ENCODE assay signal across 8 mouse cellular contexts in genomic region chr11:9118421-9119121, GRCm38 (mm10). TPM values are rescaled to one million over a fixed set of nuclear protein-coding genes. Genes with fewer than 3 reads are reported as not detected.
DNase-seq lines count a peak whose midpoint lies in the region; ATAC-seq and TF ChIP-seq lines count a peak whose summit lies in the region.

No protein-coding gene starts in this region.

- H3K9me3 ChIP-seq in MEL (replicated peaks; ENCODE audit: insufficient read depth, low read length): no peaks in the 10 kb centered on the region
- no peaks in the 10 kb centered on the region for H3K9me3 ChIP-seq in forebrain, embryonic 15.5 days
- no peaks in the 10 kb centered on the region for H3K9me3 ChIP-seq in hindbrain, embryonic 15.5 days
- H3K9me3 ChIP-seq in liver, embryonic 13.5 days (replicated peaks): no peaks in the 10 kb centered on the region

- no peaks in the 10 kb centered on the region for H3K79me2 ChIP-seq in MEL (ENCODE audit: control insufficient read depth, insufficient read depth, low read length, poor library complexity)

- peak; percentile 37 for ATAC-seq in forebrain, embryonic 15.5 days (replicated peaks)
- ATAC-seq in hindbrain, embryonic 15.5 days (ENCODE audit: low FRiP score, low read depth): peak; percentile 48
- peak; percentile 74 for ATAC-seq in liver, embryonic 13.5 days (ENCODE audit: low read depth)
- ATAC-seq in monocyte, adult 5-6 weeks (replicated peaks; ENCODE audit: insufficient number of reproducible peaks, low FRiP score, low TSS enrichment, poor library complexity, severe bottlenecking): peak; percentile 54; the same call in 1 of the 2 replicates

- H3K9ac ChIP-seq in MEL (ENCODE audit: control insufficient read depth, low read depth, low read length, poor library complexity, severe bottlenecking): peak overlapping the region; percentile 11; the same call in 1 of the 2 replicates
- peak overlapping the region; percentile 25; the same call in 1 of the 2 replicates for H3K9ac ChIP-seq in forebrain, embryonic 15.5 days (replicated peaks)
- peak overlapping the region; percentile 28 for H3K9ac ChIP-seq in hindbrain, embryonic 15.5 days
- peak overlapping the region; percentile 17; the same call in 1 of the 2 replicates for H3K9ac ChIP-seq in liver, embryonic 13.5 days

- TF ChIP-seq CTCF in MEL (IDR thresholded peaks at IDR 0.05 in 2 of 3, conservative IDR thresholded peaks at IDR 0.05 in 1 of 3; ENCODE audit: control insufficient read depth in 1 of 3, insufficient read depth in 1 of 3, low read depth in 2 of 3, low read length in 3 of 3, poor library complexity in 1 of 3, severe bottlenecking in 1 of 3): no peak

- under 1% methylated on average over 40 of the region's 40 CpGs for WGBS in forebrain, embryonic 15.5 days
- WGBS in hindbrain, embryonic 15.5 days: under 1% methylated on average over 40 of the region's 40 CpGs
- 1% methylated on average over 40 of the region's 40 CpGs for WGBS in liver, embryonic 13.5 days (ENCODE audit: insufficient replicate concordance)

- no peak for TF ChIP-seq RAD21 in MEL (IDR thresholded peaks at IDR 0.05; ENCODE audit: low read depth, low read length)

- TF ChIP-seq POLR2A in MEL (IDR thresholded peaks at IDR 0.05; ENCODE audit: control insufficient read depth in 1 of 2, insufficient read depth in 1 of 2, low read depth in 1 of 2, low read length in 2 of 2, poor library complexity in 1 of 2): no peak

- H3K4me2 ChIP-seq in forebrain, embryonic 15.5 days (replicated peaks): peak overlapping the region; percentile 94
- peak overlapping the region; percentile 98 for H3K4me2 ChIP-seq in hindbrain, embryonic 15.5 days
- H3K4me2 ChIP-seq in liver, embryonic 13.5 days: peak overlapping the region; percentile 70

- H3K4me3 ChIP-seq in MEL (ENCODE audit: control insufficient read depth in 1 of 2, insufficient read depth in 1 of 2, low read depth in 2 of 2, low read length in 2 of 2): peak overlapping the region; percentile 54 to 69
- H3K4me3 ChIP-seq in forebrain, embryonic 15.5 days: peak overlapping the region; percentile 44
- H3K4me3 ChIP-seq in hindbrain, embryonic 15.5 days: peak overlapping the region; percentile 46
- peak overlapping the region; percentile 47 for H3K4me3 ChIP-seq in liver, embryonic 13.5 days (replicated peaks)

- H3K36me3 ChIP-seq in MEL (ENCODE audit: control insufficient read depth in 1 of 2, insufficient read depth in 2 of 2, low read length in 2 of 2): peaks cover 0 to 32% of the 10 kb centered on the region in 2 experiments; a peak in 2 of 4 replicates
- H3K36me3 ChIP-seq in forebrain, embryonic 15.5 days: no peaks in the 10 kb centered on the region
- H3K36me3 ChIP-seq in hindbrain, embryonic 15.5 days: no peaks in the 10 kb centered on the region
- no peaks in the 10 kb centered on the region for H3K36me3 ChIP-seq in liver, embryonic 13.5 days

- DNase-seq in MEL (ENCODE audit: low read depth, low spot score): peak; percentile 62
- DNase-seq in adrenal gland, postnatal 25 days: peak; percentile 62
- DNase-seq in liver, embryonic 13.5 days: peak; percentile 31
- DNase-seq in frontal cortex, adult 2 months (ENCODE audit: extremely low spot score in 1 of 2, low spot score in 1 of 2): no peak
- DNase-seq in layer of hippocampus, adult 18-20 months (ENCODE audit: low spot score in 2 of 2): no peak

- H3K27me3 ChIP-seq in MEL (ENCODE audit: control insufficient read depth in 1 of 2, insufficient read depth in 2 of 2, low read length in 2 of 2): no peaks in the 10 kb centered on the region; a peak in 2 of 4 replicates
- H3K27me3 ChIP-seq in forebrain, embryonic 15.5 days: peaks cover 20% of the 10 kb centered on the region
- peaks cover 40% of the 10 kb centered on the region for H3K27me3 ChIP-seq in hindbrain, embryonic 15.5 days
- peaks cover 58% of the 10 kb centered on the region for H3K27me3 ChIP-seq in liver, embryonic 13.5 days

- no peak overlapping the region for H3K27ac ChIP-seq in MEL (ENCODE audit: control insufficient read depth, low read depth, low read length)
- no peak overlapping the region for H3K27ac ChIP-seq in forebrain, embryonic 15.5 days (replicated peaks)
- no peak overlapping the region for H3K27ac ChIP-seq in hindbrain, embryonic 15.5 days (replicated peaks)
- no peak overlapping the region for H3K27ac ChIP-seq in liver, embryonic 13.5 days

- peaks cover 18 to 34% of the 10 kb centered on the region in 2 experiments for H3K4me1 ChIP-seq in MEL (ENCODE audit: control insufficient read depth in 1 of 2, insufficient read depth in 2 of 2, low read length in 2 of 2)
- H3K4me1 ChIP-seq in forebrain, embryonic 15.5 days: peaks cover 25% of the 10 kb centered on the region
- peaks cover 29% of the 10 kb centered on the region for H3K4me1 ChIP-seq in hindbrain, embryonic 15.5 days (replicated peaks)
- peaks cover 28% of the 10 kb centered on the region for H3K4me1 ChIP-seq in liver, embryonic 13.5 days (replicated peaks)

- no peak for TF ChIP-seq EP300 in MEL (IDR thresholded peaks at IDR 0.05; ENCODE audit: low read depth in 1 of 2, low read length in 2 of 2)

TF ChIP-seq in MEL, 35 proteins besides CTCF, POLR2A, EP300 and RAD21:
- TF ChIP-seq NELFE (IDR thresholded peaks at IDR 0.05; ENCODE audit: low read depth, low read length): no peak
- peak; percentile 29; the same call in 1 of the 2 replicates for TF ChIP-seq ETS1 (IDR thresholded peaks at IDR 0.05; ENCODE audit: low read depth, low read length)

RNA-seq across cellular contexts. Expression of gene Upp1, which starts 0.7 kb away (rescaled TPM):
- total RNA-seq in MEL (2012; rRNA removed): 1.4 and 1.9 TPM in 2 replicates
- polyA plus RNA-seq in MEL (2012; ENCODE audit: insufficient read depth in 1 of 2, insufficient read length in 2 of 2, low read depth in 1 of 2, low replicate concordance in 2 of 2, missing spikeins in 1 of 2): 1 to 10 TPM in 1 of 2 experiments, not detected in 1; 1.2 TPM
- 7.9 and 9.1 TPM in 2 replicates for total RNA-seq in adrenal gland, postnatal 25 days (2021)
- polyA plus RNA-seq in forebrain, embryonic 15.5 days (2015; fragmentation: Nextera tagmentation; extraction: Ambion mirVana): 1.6 and 1.8 TPM in 2 replicates
- 3.8 and 4.5 TPM in 2 replicates for polyA plus RNA-seq in hindbrain, embryonic 15.5 days (2015; fragmentation: Nextera tagmentation; extraction: Ambion mirVana)
- polyA plus RNA-seq in liver, embryonic 13.5 days (2015; fragmentation: Nextera tagmentation; extraction: Ambion mirVana): 1.4 and 1.9 TPM in 2 replicates
- 1.5 to 4.1 TPM in 2 of 3 replicates, not detected in the other for total RNA-seq in monocyte, adult 5-6 weeks (2017)
- polyA plus RNA-seq in frontal cortex, adult 2 months (2012; rRNA removed): 5.9 and 8.4 TPM in 2 replicates
- total RNA-seq in layer of hippocampus, adult 18-20 months (2021): 1 to 10 TPM; 4.0 to 4.1 TPM

Comparison
In these comparisons a context has a peak if more than half of its experiments do, and no peak if none do; other contexts are left out.
1. DNase-seq: peak in MEL (single experiment), adrenal gland, postnatal 25 days (single experiment) and liver, embryonic 13.5 days (single experiment); none in frontal cortex, adult 2 months (0 of 2) and layer of hippocampus, adult 18-20 months (0 of 2).
2. Peak in every context shown above with its lines, with median percentiles within 50 percentile points of each other: H3K4me3 ChIP-seq, H3K9ac ChIP-seq, ATAC-seq and H3K4me2 ChIP-seq.